Comparison of ENCODE assay signal across 21 mouse cellular contexts in the genomic region with DNA sequence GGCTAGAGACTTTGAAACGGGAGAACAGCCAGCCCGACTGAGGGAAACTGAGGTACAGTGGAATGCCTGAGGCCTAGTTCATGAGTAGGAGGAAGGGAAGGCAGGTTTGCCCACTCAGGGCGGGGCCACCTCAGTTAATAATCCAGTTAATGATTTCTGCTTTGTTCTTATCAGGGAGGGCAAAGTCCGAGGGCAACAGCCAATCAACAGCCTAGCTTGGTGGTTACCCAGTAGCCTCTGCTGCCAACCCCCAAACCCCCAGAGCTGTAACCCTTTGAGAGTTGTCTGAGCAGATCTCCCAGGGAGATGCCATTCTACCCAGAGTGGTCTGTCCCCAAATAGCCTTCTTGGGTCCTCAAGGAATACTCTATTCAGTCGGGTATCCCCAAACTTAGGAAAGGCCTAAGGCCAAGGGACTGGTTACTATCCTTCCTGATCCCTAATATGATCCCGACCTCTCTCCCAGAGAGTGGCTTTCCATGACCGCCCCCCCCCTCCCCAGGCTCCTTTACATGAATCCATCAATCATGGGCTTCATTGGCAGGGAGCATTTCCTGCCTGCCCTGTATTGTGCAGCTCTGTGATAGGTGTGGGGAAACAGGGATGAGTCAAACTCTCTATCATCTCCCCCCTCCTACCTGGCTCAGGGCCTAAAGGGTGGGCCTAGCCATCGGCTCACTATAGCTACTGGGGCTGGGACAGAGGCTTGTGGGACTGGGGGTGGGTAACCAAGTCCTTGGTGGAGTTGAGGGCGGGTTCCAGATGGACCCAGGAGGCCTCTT. TPM values are rescaled to one million over a fixed set of nuclear protein-coding genes. Genes with fewer than 3 reads are reported as not detected.
DNase-seq lines count a peak whose midpoint lies in the region; ATAC-seq and TF ChIP-seq lines count a peak whose summit lies in the region.
"Had no signal": no experiment of that assay in that cellular context is flagged by ENCODE, and none has a peak within 500 bp of the region (broad histone marks: within the 10 kb centered on the region; RNA-seq: fewer than 3 reads in every experiment).

No protein-coding gene starts in this region.

- peak; percentile 32 to 53 for DNase-seq in kidney, postnatal 4 days
- DNase-seq in liver, postnatal 0 days, result peak; percentile 77
- no peak for DNase-seq in cerebellum, postnatal 25 days
- DNase-seq in gastrocnemius, postnatal 36 days, result no peak
- DNase-seq: adrenal gland, postnatal 10 days; cerebellum, postnatal 14 days; gastrocnemius, postnatal 10 days; heart, postnatal 4 days; lung, postnatal 4 days; retina, postnatal 1 day had no signal

- H3K36me3 ChIP-seq in E14TG2a.4 (ENCODE audit: insufficient read depth, low read length), result peaks cover 67% of the 10 kb centered on the region
- peaks cover 5% of the 10 kb centered on the region; the same call in 1 of the 2 replicates for H3K36me3 ChIP-seq in intestine, postnatal 0 days (ENCODE audit: control insufficient read depth, insufficient read depth)
- no peaks in the 10 kb centered on the region for H3K36me3 ChIP-seq in liver, postnatal 0 days (replicated peaks; ENCODE audit: insufficient read depth, low read length)
- no peaks in the 10 kb centered on the region for H3K36me3 ChIP-seq in heart, embryonic 11.5 days (ENCODE audit: control insufficient read depth, insufficient read depth, low read length)
- H3K36me3 ChIP-seq: embryonic facial prominence, embryonic 10.5 days; heart, embryonic 13.5 days; limb, embryonic 15.5 days; midbrain, embryonic 12.5 days had no signal

- peak; percentile 84 for ATAC-seq in intestine, postnatal 0 days
- peak; percentile 89 for ATAC-seq in liver, postnatal 0 days
- ATAC-seq in heart, embryonic 11.5 days (replicated peaks; ENCODE audit: insufficient number of reproducible peaks, low FRiP score, low TSS enrichment), result no peak
- ATAC-seq: forebrain, embryonic 16.5 days; hindbrain, postnatal 0 days had no signal

- H3K4me1 ChIP-seq in E14TG2a.4 (replicated peaks; ENCODE audit: low read depth, low read length), result peaks cover 94% of the 10 kb centered on the region
- peaks cover 14% of the 10 kb centered on the region; the same call in 1 of the 2 replicates for H3K4me1 ChIP-seq in intestine, postnatal 0 days (replicated peaks; ENCODE audit: control insufficient read depth, insufficient read depth, low read length)
- peaks cover 25% of the 10 kb centered on the region for H3K4me1 ChIP-seq in liver, postnatal 0 days (ENCODE audit: insufficient read depth)
- peaks cover 13% of the 10 kb centered on the region for H3K4me1 ChIP-seq in heart, embryonic 11.5 days (ENCODE audit: control insufficient read depth, insufficient read depth, low read length)

- H3K4me2 ChIP-seq in intestine, postnatal 0 days (replicated peaks; ENCODE audit: low read depth), result peak overlapping the region; percentile 45
- H3K4me2 ChIP-seq in liver, postnatal 0 days (ENCODE audit: low read depth, low read length), result peak overlapping the region; percentile 47
- no peak overlapping the region for H3K4me2 ChIP-seq in heart, embryonic 11.5 days
- H3K4me2 ChIP-seq: heart, embryonic 13.5 days; limb, embryonic 15.5 days; midbrain, embryonic 12.5 days had no signal

- peak overlapping the region; percentile 13 for H3K4me3 ChIP-seq in E14TG2a.4 (replicated peaks; ENCODE audit: low read length)
- no peak overlapping the region for H3K4me3 ChIP-seq in intestine, postnatal 0 days (ENCODE audit: low read depth, low read length)
- no peak overlapping the region for H3K4me3 ChIP-seq in liver, postnatal 0 days (ENCODE audit: low read depth, low read length)
- no peak overlapping the region for H3K4me3 ChIP-seq in heart, embryonic 11.5 days (ENCODE audit: low read depth, low read length)
- H3K4me3 ChIP-seq: embryonic facial prominence, embryonic 10.5 days; erythroblast, embryonic 14.5 days; heart, embryonic 13.5 days; limb, embryonic 15.5 days; midbrain, embryonic 12.5 days had no signal

- intact Hi-C loops in gastrocnemius, postnatal 36 days (cut with DNase I), result no loop called here

- TF ChIP-seq CTCF in E14TG2a.4 (conservative IDR thresholded peaks at IDR 0.05; ENCODE audit: low read length), result no peak
- no peak for TF ChIP-seq CTCF in intestine, postnatal 0 days (IDR thresholded peaks at IDR 0.05; ENCODE audit: low read depth)
- TF ChIP-seq CTCF in liver, postnatal 0 days (IDR thresholded peaks at IDR 0.05; ENCODE audit: low read depth), result no peak

- no peaks in the 10 kb centered on the region for H3K27me3 ChIP-seq in E14TG2a.4 (ENCODE audit: insufficient read depth, low read length)
- H3K27me3 ChIP-seq in intestine, postnatal 0 days (replicated peaks; ENCODE audit: control insufficient read depth, insufficient read depth, low read length), result no peaks in the 10 kb centered on the region
- no peaks in the 10 kb centered on the region for H3K27me3 ChIP-seq in liver, postnatal 0 days (ENCODE audit: insufficient read depth, low read length)
- H3K27me3 ChIP-seq in heart, embryonic 11.5 days (ENCODE audit: control insufficient read depth, insufficient read depth, low read length), result 0 out of 2 replicates have a peak, but pooled peaks cover 3% of the 10 kb centered on the region

- peak overlapping the region; percentile 60; the same call in 1 of the 2 replicates for H3K27ac ChIP-seq in intestine, postnatal 0 days (ENCODE audit: low read depth, low read length)
- peak overlapping the region; percentile 77 for H3K27ac ChIP-seq in liver, postnatal 0 days (ENCODE audit: low read depth)
- no peak overlapping the region for H3K27ac ChIP-seq in heart, embryonic 11.5 days (ENCODE audit: low read depth, low read length)
- H3K27ac ChIP-seq: embryonic facial prominence, embryonic 10.5 days; heart, embryonic 13.5 days; hindbrain, postnatal 0 days; limb, embryonic 15.5 days; midbrain, embryonic 12.5 days had no signal

- WGBS in intestine, postnatal 0 days, result 26% methylated on average over 9 of the region's 9 CpGs
- 57% methylated on average over 9 of the region's 9 CpGs for WGBS in liver, postnatal 0 days (ENCODE audit: insufficient replicate concordance)
- 71% methylated on average over 9 of the region's 9 CpGs for WGBS in heart, embryonic 11.5 days (ENCODE audit: insufficient replicate concordance)

- no peak for TF ChIP-seq EP300 in liver, postnatal 0 days (IDR thresholded peaks at IDR 0.05; ENCODE audit: low read depth)

- no peak overlapping the region for H3K9ac ChIP-seq in intestine, postnatal 0 days (ENCODE audit: low read depth, low read length)
- H3K9ac ChIP-seq in liver, postnatal 0 days (replicated peaks), result no peak overlapping the region
- no peak overlapping the region for H3K9ac ChIP-seq in heart, embryonic 11.5 days (ENCODE audit: low read depth, low read length)
- H3K9ac ChIP-seq: heart, embryonic 13.5 days; limb, embryonic 15.5 days; midbrain, embryonic 12.5 days had no signal

- H3K9me3 ChIP-seq in E14TG2a.4 (ENCODE audit: low read length), result no peaks in the 10 kb centered on the region
- H3K9me3 ChIP-seq in intestine, postnatal 0 days (ENCODE audit: control insufficient read depth), result no peaks in the 10 kb centered on the region
- no peaks in the 10 kb centered on the region for H3K9me3 ChIP-seq in liver, postnatal 0 days (ENCODE audit: low read length)
- no peaks in the 10 kb centered on the region for H3K9me3 ChIP-seq in heart, embryonic 11.5 days (replicated peaks; ENCODE audit: control insufficient read depth, low read length)
- H3K9me3 ChIP-seq: embryonic facial prominence, embryonic 10.5 days; heart, embryonic 13.5 days; limb, embryonic 15.5 days; midbrain, embryonic 12.5 days had no signal

RNA-seq across cellular contexts. Expression of gene Myrf, which starts 4.6 kb away (rescaled TPM):
- 4.1 and 4.5 TPM in 2 replicates for polyA plus RNA-seq in intestine, postnatal 0 days (2015; fragmentation: Nextera tagmentation; extraction: Ambion mirVana)
- polyA plus RNA-seq in liver, postnatal 0 days (2015; fragmentation: Nextera tagmentation; extraction: Ambion mirVana), result 2.1 and 2.5 TPM in 2 replicates
- 22.7 and 23.0 TPM in 2 replicates for polyA plus RNA-seq in heart, embryonic 11.5 days (2014; fragmentation: Nextera tagmentation; extraction: Ambion mirVana)
- under 1 TPM in 1 of 2 experiments, not detected in 1; 0.08 TPM for total RNA-seq in gastrocnemius, postnatal 36 days (2021)
- total RNA-seq: neutrophil, adult 5-6 weeks had no signal

RNA-seq across cellular contexts. Expression of gene Fen1, which starts 32.0 kb away (rescaled TPM):
- 30.4 and 33.0 TPM in 2 replicates for polyA plus RNA-seq in intestine, postnatal 0 days (2015; fragmentation: Nextera tagmentation; extraction: Ambion mirVana)
- 59.4 and 67.0 TPM in 2 replicates for polyA plus RNA-seq in liver, postnatal 0 days (2015; fragmentation: Nextera tagmentation; extraction: Ambion mirVana)
- 59.3 and 70.9 TPM in 2 replicates for polyA plus RNA-seq in heart, embryonic 11.5 days (2014; fragmentation: Nextera tagmentation; extraction: Ambion mirVana)
- total RNA-seq in gastrocnemius, postnatal 36 days (2021), result 1 to 10 TPM; 3.1 to 3.9 TPM

RNA-seq across cellular contexts. Expression of gene Tmem258, which starts 32.2 kb away (rescaled TPM):
- polyA plus RNA-seq in intestine, postnatal 0 days (2015; fragmentation: Nextera tagmentation; extraction: Ambion mirVana), result 339 and 369 TPM in 2 replicates
- 183 and 195 TPM in 2 replicates for polyA plus RNA-seq in liver, postnatal 0 days (2015; fragmentation: Nextera tagmentation; extraction: Ambion mirVana)
- polyA plus RNA-seq in heart, embryonic 11.5 days (2014; fragmentation: Nextera tagmentation; extraction: Ambion mirVana), result 412 and 418 TPM in 2 replicates
- 10 to 100 TPM; 75.5 to 81.9 TPM for total RNA-seq in gastrocnemius, postnatal 36 days (2021)

RNA-seq across cellular contexts. Expression of gene Fads1, which starts 53.3 kb away (rescaled TPM):
- 26.9 and 29.8 TPM in 2 replicates for polyA plus RNA-seq in intestine, postnatal 0 days (2015; fragmentation: Nextera tagmentation; extraction: Ambion mirVana)
- 88.0 and 97.1 TPM in 2 replicates for polyA plus RNA-seq in liver, postnatal 0 days (2015; fragmentation: Nextera tagmentation; extraction: Ambion mirVana)
- polyA plus RNA-seq in heart, embryonic 11.5 days (2014; fragmentation: Nextera tagmentation; extraction: Ambion mirVana), result 64.6 and 65.8 TPM in 2 replicates
- total RNA-seq in gastrocnemius, postnatal 36 days (2021), result 1 to 10 TPM; 5.3 to 6.3 TPM

Comparison
In these comparisons a context has a peak if more than half of its experiments do, and no peak if none do; other contexts are left out.
1. DNase-seq: peak in kidney, postnatal 4 days (2 of 2) and liver, postnatal 0 days (single experiment); none in cerebellum, postnatal 25 days (0 of 2) and gastrocnemius, postnatal 36 days (0 of 2).